Mouse (Mus musculus) embryonic facial prominence, embryonic 13.5 days (tissue): Measurements from ENCODE around the gene Utp6. TPM values are rescaled to one million over a fixed set of nuclear protein-coding genes. Genes with fewer than 3 reads are reported as not detected.
"Not testable (repeated sequence)": the region's sequence is repeated elsewhere in the genome, so short reads cannot be mapped to it uniquely, and the experiment has no call there.

ENCODE experiments used
- ATAC-seq: fragments of 200-750 bp; cut with Nextera tagmentation; 2 replicates; pipeline ENCODE4 v1.8.0; 2017; ENCODE audit warnings: low read depth; ENCODE audit not compliant: insufficient number of reproducible peaks, insufficient read depth, low FRiP score, low TSS enrichment
- H3K27ac ChIP-seq: fragments of 300-500 bp; sonication (generic); 2 replicates; pipeline ENCODE4 v1.5.1; 2015; ENCODE audit warnings: moderate library complexity, mild to moderate bottlenecking, inconsistent platforms
- H3K27me3 ChIP-seq: fragments of 300-500 bp; sonication (generic); 2 replicates; pipeline ENCODE4 v1.6.1; 2015; ENCODE audit warnings: mild to moderate bottlenecking, inconsistent platforms
- H3K36me3 ChIP-seq: fragments of 300-500 bp; sonication (generic); 2 replicates; pipeline ENCODE4 v1.6.1; 2015; ENCODE audit warnings: mild to moderate bottlenecking, inconsistent platforms
- H3K4me1 ChIP-seq: fragments of 300-500 bp; sonication (generic); 2 replicates; pipeline ENCODE4 v1.6.1; 2015; ENCODE audit warnings: inconsistent platforms
- H3K4me2 ChIP-seq: fragments of 300-500 bp; sonication (generic); 2 replicates; pipeline ENCODE4 v1.6.1; 2015; ENCODE audit warnings: moderate library complexity, mild to moderate bottlenecking, inconsistent platforms
- H3K4me3 ChIP-seq: fragments of 300-500 bp; sonication (generic); 2 replicates; pipeline ENCODE4 v1.5.1; 2015; ENCODE audit warnings: mild to moderate bottlenecking, inconsistent platforms
- H3K9ac ChIP-seq: fragments of 300-500 bp; sonication (generic); 2 replicates; pipeline ENCODE4 v1.6.1; 2015; ENCODE audit warnings: mild to moderate bottlenecking, inconsistent platforms
- H3K9me3 ChIP-seq: fragments of 300-500 bp; sonication (generic); 2 replicates; pipeline ENCODE4 v1.6.1; 2016; ENCODE audit warnings: inconsistent platforms
- WGBS: fragments of 180-500 bp; shearing (Covaris S2); methylation state at CpG from one replicate; pipeline ENCODE4 v1.1.7; 2015; ENCODE audit warnings: mixed read lengths; 5-methylcytosine and 5-hydroxymethylcytosine counted together
- polyA plus RNA-seq: library from polyadenylated mRNA; unstranded; fragments of >200 nt; fragmentation: Nextera tagmentation; extraction: Ambion mirVana; gene quantifications from 2 replicates; pipeline ENCODE4 v1.2.1, GENCODE M21; 2015

Utp6 gene
- polyA plus RNA-seq, 1 experiment from 2014 or later, result 61.3 TPM

DNA sequence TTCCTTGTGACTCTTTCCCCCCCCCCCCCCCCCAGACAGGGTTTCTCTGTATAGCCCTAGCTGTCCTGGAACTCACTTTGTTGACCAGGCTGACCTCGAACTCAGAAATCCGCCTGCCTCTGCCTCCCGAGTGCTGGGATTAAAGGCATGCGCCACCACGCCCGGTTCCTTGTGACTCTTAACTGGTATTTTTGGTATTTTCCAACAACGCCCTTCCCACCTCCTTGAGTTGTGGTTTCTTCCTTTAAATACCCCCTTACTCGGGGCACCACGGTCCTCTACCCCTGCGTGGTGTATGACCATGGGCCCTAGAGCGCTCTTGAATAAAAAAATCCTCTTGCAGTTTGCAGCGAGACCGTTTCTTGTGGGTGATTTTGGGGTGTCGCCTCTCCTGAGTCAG, 14.9 kb upstream of the Utp6 start:
- not testable (repeated sequence) for H3K36me3 ChIP-seq, H3K27ac ChIP-seq, H3K9me3 ChIP-seq, H3K9ac ChIP-seq, H3K4me2 ChIP-seq, H3K4me3 ChIP-seq, ATAC-seq
- 95% methylated on average over 14 of the region's 14 CpGs for WGBS
- peaks cover 34% of the 10 kb centered on the region for H3K27me3 ChIP-seq
- peaks cover 14% of the 10 kb centered on the region for H3K4me1 ChIP-seq

DNA sequence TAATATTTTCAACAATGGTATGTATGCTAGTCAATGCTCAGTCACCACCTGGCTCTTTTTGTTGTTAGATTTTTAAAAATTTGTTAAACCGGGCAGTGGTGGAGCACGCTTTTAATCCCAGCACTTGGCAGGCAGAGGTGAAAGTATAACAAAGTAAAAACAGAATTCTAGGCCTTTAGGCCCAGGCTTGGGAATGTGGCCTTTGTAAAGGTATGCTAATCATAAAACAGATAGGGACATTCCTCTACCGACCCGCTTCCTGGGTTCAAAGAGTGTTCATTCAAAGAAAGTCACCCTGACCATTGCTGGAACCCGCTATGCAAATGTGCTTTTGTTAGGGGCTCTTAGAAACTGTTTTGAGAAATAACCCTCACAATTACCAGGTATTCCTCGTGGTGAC, 14.5 kb upstream of the Utp6 start:
- Histone ChIP-seq H3K27me3 (peaks cover 34% of the 10 kb centered on the region), H3K4me1 (peaks cover 14% of the 10 kb centered on the region)
- not testable (repeated sequence) for H3K36me3 ChIP-seq, ATAC-seq, H3K4me3 ChIP-seq, H3K27ac ChIP-seq, H3K9ac ChIP-seq, H3K9me3 ChIP-seq, H3K4me2 ChIP-seq
- WGBS, result 82% methylated on average over 6 of the region's 6 CpGs

DNA sequence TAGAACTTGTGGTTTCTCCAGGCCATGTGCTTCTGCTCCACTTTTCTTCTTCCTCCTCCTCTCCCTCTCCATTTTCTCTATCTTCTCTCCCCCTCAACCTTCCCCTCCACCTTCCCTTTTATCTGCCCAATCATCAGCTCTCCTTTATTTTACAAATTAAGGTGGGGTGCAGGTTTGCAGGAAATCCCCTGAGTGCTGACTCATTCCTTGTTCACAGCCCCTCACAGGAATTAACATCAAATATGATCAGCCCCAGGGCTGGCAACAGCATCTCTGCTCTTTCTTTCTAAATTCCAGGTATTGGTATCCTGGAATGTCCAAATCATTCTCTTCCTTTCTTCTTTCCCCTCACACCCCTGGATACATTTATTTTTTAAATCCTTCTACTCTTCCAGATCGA, 14.0 kb upstream of the Utp6 start:
- WGBS, result 88% methylated on average over 1 of the region's 1 CpGs
- H3K27me3 ChIP-seq, result peaks cover 34% of the 10 kb centered on the region
- H3K9me3 ChIP-seq, result no peaks in the 10 kb centered on the region
- H3K27ac ChIP-seq, result no peak overlapping the region
- no peak overlapping the region for H3K9ac ChIP-seq
- peaks cover 14% of the 10 kb centered on the region for H3K4me1 ChIP-seq
- ATAC-seq, result no peak
- no peaks in the 10 kb centered on the region for H3K36me3 ChIP-seq
- H3K4me2 ChIP-seq, result no peak overlapping the region
- no peak overlapping the region for H3K4me3 ChIP-seq

GRCm38 (mm10) chr11:79975377-79975776, 13.2 kb upstream of the Utp6 start:
- no peaks in the 10 kb centered on the region for H3K9me3 ChIP-seq
- no peak for ATAC-seq
- no peaks in the 10 kb centered on the region for H3K36me3 ChIP-seq
- peaks cover 34% of the 10 kb centered on the region for H3K27me3 ChIP-seq
- 55% methylated on average over 2 of the region's 2 CpGs for WGBS
- H3K4me2 ChIP-seq, result no peak overlapping the region
- H3K4me1 ChIP-seq, result peaks cover 14% of the 10 kb centered on the region
- H3K9ac ChIP-seq, result no peak overlapping the region
- H3K27ac ChIP-seq, result no peak overlapping the region
- H3K4me3 ChIP-seq, result no peak overlapping the region

GRCm38 (mm10) chr11:79973626-79974476, 11.7 kb upstream of the Utp6 start:
- H3K36me3 ChIP-seq, result no peaks in the 10 kb centered on the region
- H3K4me1 ChIP-seq, result peaks cover 14% of the 10 kb centered on the region
- ATAC-seq, result no peak
- H3K27ac ChIP-seq, result no peak overlapping the region
- peak overlapping the region; percentile 73 for H3K9ac ChIP-seq
- H3K4me3 ChIP-seq, result peak overlapping the region; percentile 57
- peaks cover 34% of the 10 kb centered on the region for H3K27me3 ChIP-seq
- under 1% methylated on average over 41 of the region's 41 CpGs for WGBS
- H3K4me2 ChIP-seq, result peak overlapping the region; percentile 93
- H3K9me3 ChIP-seq, result no peaks in the 10 kb centered on the region

- no peak for ATAC-seq
- 12% methylated on average over 8 of the region's 8 CpGs for WGBS
- Histone ChIP-seq H3K4me3 (peak overlapping the region; percentile 57), H3K4me1 (peaks cover 14% of the 10 kb centered on the region), H3K9me3 (no peaks in the 10 kb centered on the region), H3K27ac (no peak overlapping the region), H3K36me3 (no peaks in the 10 kb centered on the region), H3K9ac (0 out of 2 replicates have a peak overlapping the region, but pooled peaks have one; percentile 73), H3K4me2 (peak overlapping the region; percentile 93), H3K27me3 (peaks cover 34% of the 10 kb centered on the region)
These were observed 10.9 kb upstream of the Utp6 start for GRCm38 (mm10) chr11:79973133-79973532.

GRCm38 (mm10) chr11:79967752-79968151, 5.6 kb upstream of the Utp6 start:
- 0 out of 2 replicates have a peak, but pooled peaks cover under 1% of the 10 kb centered on the region for H3K4me1 ChIP-seq
- no peak overlapping the region for H3K27ac ChIP-seq
- H3K9ac ChIP-seq, result no peak overlapping the region
- no peaks in the 10 kb centered on the region for H3K36me3 ChIP-seq
- H3K4me2 ChIP-seq, result no peak overlapping the region
- H3K4me3 ChIP-seq, result no peak overlapping the region
- no peak for ATAC-seq
- H3K27me3 ChIP-seq, result peaks cover 5% of the 10 kb centered on the region
- H3K9me3 ChIP-seq, result no peaks in the 10 kb centered on the region
- 70% methylated on average over 10 of the region's 10 CpGs for WGBS

- Histone ChIP-seq H3K4me1 (peaks cover 11% of the 10 kb centered on the region), H3K36me3 (no peaks in the 10 kb centered on the region), H3K27ac (no peak overlapping the region), H3K9me3 (no peaks in the 10 kb centered on the region), H3K9ac (no peak overlapping the region), H3K4me2 (no peak overlapping the region), H3K4me3 (no peak overlapping the region), H3K27me3 (no peaks in the 10 kb centered on the region)
- ATAC-seq, result no peak
- 50% methylated on average over 8 of the region's 8 CpGs for WGBS
These were observed 3.7 kb upstream of the Utp6 start for GRCm38 (mm10) chr11:79965896-79966295.

DNA sequence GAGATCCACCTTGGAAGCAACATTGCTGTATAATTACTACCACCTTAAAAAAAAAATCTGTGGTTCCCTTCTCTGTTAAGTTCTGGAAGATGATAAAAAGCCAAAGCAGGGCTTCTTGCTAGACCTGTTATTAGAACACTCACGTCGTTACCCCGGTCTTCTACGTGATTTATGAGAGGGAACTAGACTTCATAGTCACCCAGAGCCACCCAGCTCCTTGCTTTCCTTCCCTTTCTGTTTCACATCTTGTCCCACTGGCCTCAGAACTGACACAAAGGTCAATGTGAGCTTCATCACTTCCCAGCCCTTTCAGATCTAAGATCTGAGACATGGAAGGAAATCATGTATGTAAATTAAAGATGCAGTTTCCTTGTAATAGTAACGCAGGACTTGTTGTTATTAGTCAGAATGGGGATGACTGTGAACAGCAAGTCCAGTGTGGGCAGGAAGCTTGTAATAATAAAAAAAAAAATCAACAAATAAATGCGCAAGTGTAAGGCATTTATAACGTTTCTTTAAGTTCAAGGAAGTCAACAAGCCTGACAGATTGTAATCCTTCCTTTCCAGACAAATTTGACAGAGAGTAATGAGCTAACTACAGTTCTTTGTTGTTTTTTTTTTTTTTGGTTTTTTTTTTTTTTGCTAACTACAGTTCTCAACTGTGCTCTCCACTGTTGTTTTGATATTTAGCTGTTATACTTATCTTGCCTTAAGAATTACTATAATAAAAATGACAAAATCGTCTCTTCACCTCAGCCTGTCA, 1.2 kb upstream of the Utp6 start:
- Histone ChIP-seq H3K9me3 (no peaks in the 10 kb centered on the region), H3K27ac (no peak overlapping the region), H3K27me3 (no peaks in the 10 kb centered on the region), H3K4me3 (peak overlapping the region; percentile 80; the same call in 1 of the 2 replicates), H3K4me2 (peak overlapping the region; percentile 70), H3K36me3 (peaks cover 17% of the 10 kb centered on the region), H3K4me1 (peaks cover 12% of the 10 kb centered on the region), H3K9ac (no peak overlapping the region)
- 63% methylated on average over 8 of the region's 8 CpGs for WGBS
- no peak for ATAC-seq

GRCm38 (mm10) chr11:79962877-79963183, 640 bp upstream of the Utp6 start:
- peak overlapping the region; percentile 70 for H3K4me2 ChIP-seq
- no peak overlapping the region for H3K27ac ChIP-seq
- ATAC-seq, result no peak

DNA sequence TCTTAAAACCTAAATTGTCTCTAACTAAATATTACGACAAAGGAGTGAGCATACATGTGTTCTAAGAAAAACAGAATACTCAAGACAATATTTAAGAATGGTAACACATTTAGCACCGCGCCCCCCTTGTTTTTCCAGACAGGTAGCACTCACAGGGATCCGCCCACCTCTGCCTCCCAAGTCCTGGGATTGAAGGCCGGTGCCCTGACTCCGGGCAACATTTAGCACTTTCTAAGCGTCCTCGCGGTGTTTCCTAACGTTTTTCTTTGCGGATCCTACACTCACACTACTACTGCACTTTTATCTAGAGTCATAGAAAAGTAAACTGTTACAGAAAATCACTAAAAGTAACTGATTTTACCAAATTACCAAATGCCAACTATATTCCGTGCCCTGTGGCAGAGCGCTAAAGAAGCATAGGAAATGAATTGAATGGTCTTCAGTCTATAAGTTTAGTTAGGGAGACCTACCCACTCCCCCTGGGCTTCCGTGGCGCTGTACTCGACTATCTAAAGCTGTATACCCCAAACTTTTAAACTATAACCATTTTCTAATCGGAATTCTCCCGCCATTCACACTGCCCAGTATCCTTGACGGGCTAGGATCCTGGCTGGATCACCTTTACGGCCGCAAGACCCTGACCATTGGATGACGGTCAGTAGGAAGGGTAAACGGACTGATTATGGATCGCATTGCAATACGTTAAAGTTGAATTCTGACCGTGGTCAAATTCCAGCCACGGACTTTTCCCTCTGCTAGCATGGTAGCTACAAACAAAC, 655 bp downstream of the Utp6 start:
- 5% methylated on average over 27 of the region's 27 CpGs for WGBS
- peak overlapping the region; percentile 81 for H3K27ac ChIP-seq
- no peak; the same call in 1 of the 2 replicates for ATAC-seq

More at GRCm38 (mm10) chr11:79962877-79963183, 640 bp upstream of the Utp6 start:
- 6% methylated on average over 9 of the region's 9 CpGs for WGBS
- H3K36me3 ChIP-seq, result peaks cover 23% of the 10 kb centered on the region
- no peaks in the 10 kb centered on the region for H3K9me3 ChIP-seq
- peaks cover 12% of the 10 kb centered on the region for H3K4me1 ChIP-seq
- peak overlapping the region; percentile 85 for H3K9ac ChIP-seq
- peak overlapping the region; percentile 80 for H3K4me3 ChIP-seq
- H3K27me3 ChIP-seq, result no peaks in the 10 kb centered on the region

More for the DNA sequence above, 655 bp downstream of the Utp6 start:
- peak overlapping the region; percentile 80 for H3K4me3 ChIP-seq
- peak overlapping the region; percentile 85 for H3K9ac ChIP-seq
- H3K4me1 ChIP-seq, result peaks cover 12% of the 10 kb centered on the region
- peak overlapping the region; percentile 67 for H3K4me2 ChIP-seq
- H3K36me3 ChIP-seq, result peaks cover 36% of the 10 kb centered on the region
- H3K9me3 ChIP-seq, result no peaks in the 10 kb centered on the region
- no peaks in the 10 kb centered on the region for H3K27me3 ChIP-seq
